Mouse (Mus musculus): ENCODE data around the gene 1110032F04Rik.

GRCm38 (mm10) chr3:68824765-68825090 lies 44.7 kb upstream of the 1110032F04Rik start:
- TF ChIP-seq FLI1 (IDR thresholded peaks at IDR 0.05; ENCODE audit: low read length) (no peak), GATA1 (IDR thresholded peaks at IDR 0.05; ENCODE audit: borderline replicate concordance, low read length) (no peak)
